Mouse (Mus musculus): ENCODE measurements around the gene Sec61a1. TPM values are rescaled to one million over a fixed set of nuclear protein-coding genes. Genes with fewer than 3 reads are reported as not detected.

Sec61a1 gene
- polyA plus RNA-seq, 1 experiment: 327 TPM

DNA sequence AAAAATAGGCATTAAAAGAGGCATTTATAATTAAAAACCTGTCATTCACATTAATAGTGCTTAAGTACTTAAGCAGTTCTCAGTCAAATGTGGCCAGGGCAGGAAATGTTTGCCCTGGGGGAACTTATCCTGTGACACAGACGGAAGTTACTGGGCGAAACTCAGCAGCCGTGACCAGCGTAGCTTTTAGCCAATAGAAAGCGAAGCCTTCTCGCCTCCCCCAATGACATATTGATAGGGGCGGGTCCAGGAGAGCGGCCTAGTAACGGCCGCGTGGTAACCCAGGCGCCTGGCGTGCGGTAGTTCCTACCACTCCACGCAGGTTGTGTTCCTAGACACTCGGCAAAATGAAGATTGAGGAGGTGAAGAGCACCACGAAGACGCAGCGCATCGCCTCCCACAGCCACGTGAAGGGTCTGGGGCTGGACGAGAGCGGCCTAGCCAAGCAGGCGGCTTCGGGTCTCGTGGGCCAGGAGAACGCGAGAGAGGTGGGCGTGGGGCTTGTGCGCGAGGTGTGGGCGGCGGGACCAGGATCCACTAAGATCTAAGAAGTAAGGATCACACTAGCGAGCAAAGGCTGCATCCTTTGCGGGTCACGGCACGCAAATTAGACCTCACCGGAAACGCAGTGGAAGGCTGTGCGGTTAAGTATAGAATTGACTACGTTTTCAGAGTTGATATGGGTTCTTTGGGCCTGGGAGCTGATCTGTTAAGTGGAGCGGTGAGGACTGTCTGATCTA is 53.4 kb downstream of the Sec61a1 start, which contains the start of gene Ruvbl1:
Ruvbl1 (plus strand) TSS at position 229 of the 740 bp plus-strand sequence.
- under 1% methylated on average over 42 of the region's 42 CpGs for WGBS

DNA sequence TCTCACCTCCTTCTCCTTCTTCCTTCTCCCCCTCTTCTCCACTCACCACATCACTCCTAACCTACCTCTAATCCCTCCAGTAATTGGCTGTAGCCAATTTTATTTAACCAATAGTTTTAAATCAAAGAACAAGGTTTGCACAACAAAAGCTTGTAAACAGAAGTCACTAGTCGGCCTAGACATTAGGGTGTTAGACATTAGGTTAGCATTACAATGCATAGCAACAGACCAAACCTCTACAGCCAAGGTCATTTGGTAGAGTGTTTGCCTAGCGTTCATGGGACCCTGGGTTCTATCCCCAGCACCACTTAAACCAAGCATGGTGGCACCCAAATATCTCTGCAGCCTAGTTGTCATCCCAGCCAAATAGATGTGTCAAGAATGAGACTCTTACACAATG is 64.2 kb downstream of the Sec61a1 start:
- DNase-seq (ENCODE audit: low read depth, low spot score): no peak
- 59% methylated on average over 2 of the region's 2 CpGs for WGBS

More for the DNA sequence above, 53.4 kb downstream of the Sec61a1 start, which contains the start of gene Ruvbl1:
- peak; percentile 93 for DNase-seq (ENCODE audit: low read depth, low spot score)

Other genes starting within 250 kb of the Sec61a1 start
- gene Eefsec, start 72.4 kb downstream of the Sec61a1 start, polyA plus RNA-seq (2012; rRNA removed): 17.9 and 18.2 TPM in 2 replicates
- gene Ruvbl1, start 53.5 kb downstream of the Sec61a1 start, polyA plus RNA-seq (2012; rRNA removed): 21.4 and 25.3 TPM in 2 replicates
- 0.15 and 0.16 TPM in 2 replicates for gene Kbtbd12, start 119.0 kb upstream of the Sec61a1 start, polyA plus RNA-seq (2012; rRNA removed)
- 30.5 and 37.9 TPM in 2 replicates for gene Mgll, start 205.5 kb upstream of the Sec61a1 start, polyA plus RNA-seq (2012; rRNA removed)

Data from large intestine, adult 2 months (tissue).